Mouse (Mus musculus): ENCODE data around the gene Epb41l1. TPM values are rescaled to one million over a fixed set of nuclear protein-coding genes. Genes with fewer than 3 reads are reported as not detected.
"Not testable (repeated sequence)": the region's sequence is repeated elsewhere in the genome, so short reads cannot be mapped to it uniquely, and the experiment has no call there.

Gene Epb41l1
- total RNA-seq (2021), result 10 to 100 TPM; 20.5 TPM

DNA sequence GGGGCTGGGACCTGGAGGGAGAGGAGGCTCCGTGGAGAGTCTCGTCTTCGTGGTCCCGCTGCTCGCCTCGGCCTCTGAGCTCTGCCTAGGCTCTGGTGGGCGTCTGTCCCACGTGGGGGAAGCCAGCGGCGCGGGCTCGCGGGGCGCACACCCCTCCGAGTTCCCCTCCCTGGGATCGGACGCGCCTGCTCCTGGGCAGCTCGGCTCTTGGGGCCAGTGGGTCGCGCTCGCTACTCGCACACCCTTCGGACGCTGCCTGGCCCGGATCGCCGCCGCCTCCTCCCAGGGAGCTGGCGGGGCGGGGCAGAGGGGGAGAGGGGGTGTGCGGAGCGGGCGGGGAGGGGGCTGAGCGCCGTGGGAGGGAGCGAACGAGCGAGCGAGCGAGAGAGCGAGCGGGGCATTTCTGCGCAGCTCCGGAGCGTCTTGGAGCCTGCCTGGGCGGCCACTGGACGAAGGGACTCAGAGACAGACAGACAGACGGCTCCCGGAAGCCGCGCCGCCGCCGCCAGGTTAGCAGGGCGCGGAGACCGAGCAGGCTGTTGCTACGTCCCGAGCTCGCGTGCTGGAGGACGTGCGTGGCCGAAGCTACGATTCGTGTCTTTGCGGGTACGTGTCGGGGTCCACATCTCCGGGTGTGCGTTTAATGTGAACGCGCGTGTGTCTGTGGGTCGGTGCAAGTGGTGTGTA, at the start of gene Epb41l1:
Gene Epb41l1 (plus strand): TSS at position 216 of the 687 bp plus-strand sequence.
- peak; percentile 60 for DNase-seq

DNA sequence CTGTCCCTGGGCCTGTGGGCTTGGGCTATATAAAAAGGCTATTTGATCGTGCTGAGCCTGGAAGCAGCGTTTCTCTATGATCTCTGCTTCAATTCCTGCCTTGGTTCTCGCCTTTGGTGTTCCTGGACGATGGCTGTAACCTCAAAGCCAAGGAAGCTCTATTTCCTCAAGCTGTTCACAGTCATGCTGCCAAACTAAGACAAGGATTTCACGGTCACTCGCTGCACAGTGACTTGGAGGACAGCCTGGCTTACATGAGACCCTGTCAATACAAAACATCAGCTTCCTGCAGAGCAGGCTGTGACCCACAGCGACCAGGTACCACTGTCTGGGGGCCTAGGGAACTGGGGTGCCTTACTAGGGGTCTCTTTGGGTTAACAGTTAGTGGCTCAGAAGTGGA, 43.8 kb upstream of the Epb41l1 start:
- no peak for DNase-seq

DNA sequence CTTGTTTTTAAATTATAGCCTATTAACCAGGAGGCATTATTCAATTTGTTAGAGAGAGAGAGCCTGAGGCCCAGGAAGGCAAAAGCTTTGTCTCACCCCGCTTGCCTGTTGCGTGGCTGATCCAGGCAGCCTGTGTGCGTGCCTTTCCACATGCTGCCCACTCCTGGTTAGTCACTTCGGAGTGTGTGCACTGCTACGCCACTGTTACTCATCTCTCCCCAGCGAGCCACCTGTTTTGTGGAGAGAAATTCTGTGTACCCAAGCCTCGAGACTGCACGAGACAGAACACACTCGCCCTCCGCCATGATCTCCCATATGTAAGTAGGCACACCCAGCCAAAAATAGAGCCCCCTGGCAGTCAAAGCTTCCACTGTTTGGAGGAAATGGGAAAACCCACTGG, 40.8 kb upstream of the Epb41l1 start:
- DNase-seq, result no peak

- no peak for DNase-seq
Observed at GRCm38 (mm10) chr2:156381350-156381749, 39.4 kb upstream of the Epb41l1 start.

- peak; percentile 84 for DNase-seq
Observed at GRCm38 (mm10) chr2:156392461-156393154, 28.1 kb upstream of the Epb41l1 start.

DNA sequence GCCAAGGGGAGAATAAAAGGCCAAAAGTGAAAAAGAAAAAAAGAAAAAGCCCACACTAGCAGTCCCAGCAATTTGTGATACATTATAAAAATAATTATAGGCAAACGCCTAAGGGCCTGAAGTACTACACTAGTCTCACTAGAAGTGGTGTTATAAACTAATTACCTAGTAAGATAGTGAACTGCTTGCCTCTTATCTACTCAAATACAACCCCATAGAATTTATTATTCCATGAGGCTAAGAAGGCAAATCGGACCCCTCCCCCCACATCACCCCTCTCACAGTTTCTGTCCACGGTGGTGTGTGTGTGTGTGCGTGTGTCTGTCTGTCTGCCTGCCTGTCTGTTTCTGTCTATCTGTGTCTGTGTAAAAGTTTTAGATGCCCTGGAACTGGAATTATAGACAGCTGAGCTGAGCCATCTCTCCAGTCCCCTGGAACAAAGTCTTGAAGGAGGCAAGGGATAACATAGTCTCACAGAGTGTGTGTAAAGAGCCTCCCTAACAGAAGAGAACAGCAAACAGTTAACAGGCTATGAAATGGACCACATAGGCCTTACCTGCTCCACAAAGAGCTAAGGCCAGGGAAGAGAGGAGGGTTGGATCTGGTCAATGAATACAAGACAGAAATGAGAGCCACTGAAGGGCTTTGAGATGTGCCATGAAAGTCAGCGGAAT, 27.4 kb upstream of the Epb41l1 start:
- DNase-seq, result no peak

- DNase-seq, result no peak
Observed at GRCm38 (mm10) chr2:156394282-156394681, 26.4 kb upstream of the Epb41l1 start.

DNA sequence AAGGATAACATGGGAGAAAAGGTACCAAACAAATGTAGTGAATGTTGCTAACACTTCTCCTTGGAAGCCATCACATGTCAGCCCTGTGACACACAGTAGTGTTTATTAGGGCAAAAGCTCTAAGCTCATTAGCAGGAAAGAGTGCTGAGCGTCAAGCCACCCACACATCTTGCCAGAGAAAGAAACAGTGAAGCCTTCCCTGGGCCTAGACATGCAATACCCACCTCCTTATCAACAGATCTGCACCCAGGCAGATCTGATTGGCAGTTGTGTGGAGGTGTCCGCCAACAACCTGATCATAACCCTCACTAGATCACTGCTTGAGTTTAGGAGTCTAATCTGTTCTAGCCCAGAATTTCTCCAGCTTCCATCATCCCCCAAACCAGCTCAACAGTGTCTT, 24.6 kb upstream of the Epb41l1 start:
- no peak for DNase-seq

GRCm38 (mm10) chr2:156397988-156398387, 22.7 kb upstream of the Epb41l1 start:
- DNase-seq, result no peak

GRCm38 (mm10) chr2:156399485-156399884, 21.2 kb upstream of the Epb41l1 start:
- no peak for DNase-seq

- DNase-seq, result peak; percentile 18
Observed at GRCm38 (mm10) chr2:156401331-156401730, 19.4 kb upstream of the Epb41l1 start.

DNA sequence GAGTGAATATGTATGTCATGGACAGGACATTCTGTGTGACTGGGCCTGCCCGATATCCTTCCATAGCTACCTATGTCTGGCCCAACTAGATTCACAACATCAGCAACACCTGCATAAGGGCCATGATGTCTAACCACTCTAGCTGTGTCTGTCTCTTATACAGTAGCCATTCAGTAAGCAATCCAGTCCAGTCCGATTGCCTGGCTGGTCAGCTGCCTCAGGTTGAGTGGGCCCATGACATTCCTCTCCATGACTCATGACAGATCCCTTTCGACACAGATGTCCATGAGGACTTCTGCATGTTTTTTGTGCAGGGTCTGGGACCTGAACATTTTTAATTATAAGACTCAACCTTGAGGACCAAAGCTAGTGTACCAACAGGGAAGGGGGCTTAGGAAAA, 18.7 kb upstream of the Epb41l1 start:
- no peak for DNase-seq

- DNase-seq, result no peak
Observed at GRCm38 (mm10) chr2:156406987-156407386, 13.7 kb upstream of the Epb41l1 start.

DNA sequence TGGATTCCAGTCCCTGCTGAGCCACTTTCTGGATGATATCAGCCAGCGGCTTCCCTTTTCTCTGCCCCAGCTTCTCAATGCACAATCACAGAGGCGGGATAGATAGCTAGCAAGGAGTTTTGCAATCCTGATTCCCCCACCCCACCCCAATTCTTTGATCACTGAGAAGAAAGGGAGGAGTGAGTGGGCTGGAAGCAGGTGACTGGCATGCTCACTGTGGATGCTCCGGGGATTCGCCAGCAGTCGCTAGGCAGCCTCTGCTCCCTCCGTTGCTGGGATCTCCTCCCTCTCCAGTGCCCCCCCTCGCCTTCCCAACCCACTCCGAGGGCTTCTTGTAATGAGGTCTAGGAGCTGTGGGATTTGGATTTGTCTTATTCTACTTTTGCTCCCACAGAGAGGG, 12.5 kb upstream of the Epb41l1 start:
- DNase-seq, result no peak

DNA sequence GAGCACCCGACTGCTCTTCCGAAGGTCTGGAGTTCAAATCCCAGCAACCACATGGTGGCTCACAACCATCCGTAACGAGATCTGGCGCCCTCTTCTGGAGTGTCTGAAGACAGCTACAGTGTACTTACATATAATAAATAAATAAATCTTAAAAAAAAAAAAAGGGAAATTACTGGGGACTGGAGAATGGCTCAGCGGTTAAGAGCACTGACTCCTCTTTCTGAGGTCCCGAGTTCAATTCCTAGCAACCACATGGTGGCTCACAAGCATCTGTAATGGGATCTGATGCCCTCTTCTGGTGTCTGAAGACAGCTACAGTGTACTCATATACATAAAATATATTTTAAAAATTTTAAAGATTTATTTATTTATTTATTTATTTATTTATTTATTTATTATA, 9.4 kb upstream of the Epb41l1 start:
- not testable (repeated sequence) for DNase-seq

DNA sequence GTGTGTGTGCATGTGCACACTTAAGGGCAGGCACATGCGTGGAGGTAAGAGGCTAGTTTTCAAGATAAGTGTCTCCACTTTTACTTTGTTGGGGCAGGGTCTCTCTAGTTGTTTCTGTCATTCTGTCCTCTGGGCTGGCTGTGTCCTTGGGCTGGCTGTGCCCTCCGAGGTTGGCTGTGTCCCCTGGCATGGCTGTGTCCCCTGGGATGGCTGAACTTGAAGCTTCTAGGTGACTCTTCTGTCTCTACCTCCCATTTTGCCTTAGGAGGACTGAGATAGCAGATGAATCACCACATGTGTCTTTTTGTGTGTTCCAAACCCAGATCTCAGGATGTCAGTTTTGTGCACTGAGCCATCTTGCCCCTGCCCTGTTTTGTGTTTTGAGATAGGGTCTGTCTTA, 5.7 kb upstream of the Epb41l1 start:
- no peak for DNase-seq

DNA sequence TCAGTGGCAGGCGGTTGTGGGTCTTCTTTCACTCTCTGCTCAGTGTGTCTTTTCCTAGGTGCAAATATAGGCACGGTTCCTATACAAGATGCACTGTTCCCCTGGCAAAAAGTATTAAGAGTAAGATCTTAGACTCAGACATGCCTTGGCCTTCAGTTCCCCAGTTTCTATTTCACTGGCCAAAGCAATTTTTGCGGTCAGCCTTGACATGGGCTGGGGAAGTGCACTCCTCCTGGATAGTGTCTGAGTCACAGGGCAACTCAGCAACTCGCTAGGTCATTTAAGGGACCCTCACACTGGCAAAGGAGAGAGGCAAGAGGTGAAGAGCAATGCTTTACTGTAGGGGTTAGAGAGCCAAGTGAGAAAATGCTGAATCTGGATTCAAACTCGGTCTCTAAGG, 5.0 kb upstream of the Epb41l1 start:
- DNase-seq, result no peak

GRCm38 (mm10) chr2:156417194-156417593, 3.5 kb upstream of the Epb41l1 start:
- no peak for DNase-seq

GRCm38 (mm10) chr2:156418467-156418866, 2.2 kb upstream of the Epb41l1 start:
- no peak for DNase-seq

DNA sequence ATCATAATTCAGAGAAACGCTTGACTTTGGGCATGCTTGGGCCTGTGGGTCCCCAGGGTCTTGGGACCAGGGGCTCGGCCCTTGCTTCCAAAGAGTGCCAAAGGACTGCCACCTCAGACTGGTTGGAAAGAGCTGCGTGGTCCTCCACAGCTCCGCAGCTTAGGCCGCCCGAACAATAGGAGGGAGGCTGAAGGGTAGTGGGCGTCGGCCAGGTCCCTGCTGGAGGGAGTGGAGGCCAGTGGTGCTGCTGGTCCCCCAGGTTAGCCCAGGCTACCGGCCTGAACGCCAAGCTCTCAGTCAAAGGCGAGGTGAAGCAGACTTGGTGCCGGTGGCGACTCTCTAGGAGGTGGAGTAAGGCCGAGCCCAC, 399 bp upstream of the Epb41l1 start:
- DNase-seq, result no peak

DNA sequence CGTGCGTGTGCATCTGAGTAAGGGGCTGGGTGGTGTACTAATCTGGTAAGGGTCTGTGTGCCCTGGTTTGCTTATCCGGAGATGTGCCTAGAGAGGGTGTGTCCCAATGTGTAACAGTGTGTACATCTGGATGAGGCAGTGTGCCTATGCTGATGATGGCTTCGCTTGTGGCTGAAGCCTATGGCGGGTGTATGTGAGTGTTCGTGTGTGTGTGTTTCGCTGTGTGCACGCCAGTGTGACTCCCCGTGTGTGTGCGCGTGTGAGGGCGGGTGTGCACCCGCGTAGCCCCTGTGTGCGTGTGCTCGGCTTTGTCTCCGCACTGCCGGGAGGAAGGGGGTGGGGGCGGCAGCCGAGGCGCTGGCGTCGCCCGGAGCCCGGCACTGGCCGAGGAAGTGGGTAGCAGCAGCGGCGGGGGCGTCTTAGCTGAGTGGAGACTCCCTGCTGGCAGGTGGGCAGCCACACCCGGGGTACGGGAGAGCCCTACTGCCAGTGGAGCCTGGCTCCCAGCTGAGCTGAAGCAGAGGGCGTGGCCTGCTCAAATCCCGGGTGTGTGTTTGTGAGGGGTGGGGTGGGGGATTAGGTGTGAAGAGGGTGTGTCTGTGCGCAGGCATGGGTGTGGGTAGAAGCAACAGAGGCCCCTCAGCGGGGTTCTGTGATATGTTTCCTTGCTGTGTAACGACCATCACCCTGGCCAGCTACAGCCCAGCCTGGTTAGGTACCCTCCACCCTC, 837 bp downstream of the Epb41l1 start:
- peak; percentile 22 for DNase-seq

- no peak for DNase-seq
Observed at GRCm38 (mm10) chr2:156422631-156423030, 1.9 kb downstream of the Epb41l1 start.

DNA sequence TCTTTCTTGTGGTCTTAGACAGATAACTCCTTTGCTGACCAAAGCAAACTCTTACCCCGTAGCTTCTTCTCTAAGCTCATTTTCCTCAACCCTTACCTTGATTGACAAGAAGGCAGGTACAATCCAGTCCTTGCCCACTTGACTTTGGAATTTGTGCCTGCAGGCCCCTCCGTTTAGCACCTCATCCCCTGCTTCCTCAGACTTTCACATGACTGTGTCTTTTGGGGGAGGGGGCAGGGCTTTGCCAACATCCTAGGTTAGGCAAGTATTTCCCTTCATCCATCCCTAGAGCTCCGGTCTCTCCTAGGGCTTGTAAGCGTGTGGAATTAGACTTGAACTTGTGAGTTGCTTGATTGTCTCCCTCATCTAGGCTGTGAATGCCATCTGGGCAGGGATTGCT, 3.0 kb downstream of the Epb41l1 start:
- no peak for DNase-seq
